Mouse (Mus musculus) activated CD4-positive, CD25-positive, alpha-beta regulatory T cell (primary cell): ENCODE data around the gene Atp1a1. TPM values are rescaled to one million over a fixed set of nuclear protein-coding genes. Genes with fewer than 3 reads are reported as not detected.

Experiments used
- polyA plus RNA-seq, 2 experiments: library from polyadenylated mRNA; unstranded; fragments of 100-300 nt; shearing (Covaris generic); gene quantifications; one replicate each; pipeline ENCODE4 v1.2.1; 2017

Atp1a1 gene
- 100 to 1,000 TPM; 148 to 161 TPM for polyA plus RNA-seq

GRCm38 (mm10) chr3:101604550-101605223 lies at the start of gene Atp1a1:
TSS of gene Atp1a1 (minus strand) at chr3:101604684.

Other genes starting within 250 kb of the Atp1a1 start
- 1 to 10 TPM; 1.7 TPM for gene Igsf3, start 227.6 kb downstream of the Atp1a1 start, polyA plus RNA-seq
- under 1 TPM in 1 of 2 experiments, not detected in 1; 0.12 TPM for gene Mab21l3, start 244.3 kb upstream of the Atp1a1 start, polyA plus RNA-seq